Mouse (Mus musculus): ENCODE data around the gene Atcay. TPM values are rescaled to one million over a fixed set of nuclear protein-coding genes. Genes with fewer than 3 reads are reported as not detected.

The Atcay gene
- 2.2 and 2.8 TPM in 2 replicates for polyA plus RNA-seq (2014; fragmentation: Nextera tagmentation; extraction: Ambion mirVana)

- DNase-seq (ENCODE audit: low spot score) (no peak), ATAC-seq (replicated peaks; ENCODE audit: low FRiP score, low TSS enrichment, low read depth) (no peak)
- Histone ChIP-seq H3K36me3 (ENCODE audit: control insufficient read depth, insufficient read depth, low read length) (no peaks in the 10 kb centered on the region), H3K4me3 (ENCODE audit: low read depth, low read length) (peak within 1 kb of the TSS; percentile 13), H3K27ac (ENCODE audit: low read depth) (no peak within 1 kb of the TSS), H3K4me2 (ENCODE audit: low read length) (peak within 1 kb of the TSS; percentile 26; the same call in 1 of the 2 replicates), H3K9me3 (ENCODE audit: control insufficient read depth, low read length) (no peaks in the 10 kb centered on the region), H3K4me1 (replicated peaks; ENCODE audit: control insufficient read depth, insufficient read depth, low read length) (peaks cover 11% of the 10 kb centered on the region), H3K27me3 (replicated peaks; ENCODE audit: control insufficient read depth, insufficient read depth, low read length) (peaks cover 32% of the 10 kb centered on the region), H3K9ac (ENCODE audit: low read length) (0 out of 2 replicates have a peak within 1 kb of the TSS, but pooled peaks have one; percentile 16)
- 9% methylated on average over 27 of the region's 27 CpGs for WGBS
Measured at GRCm38 (mm10) chr10:81230438-81231332, at the start of gene Atcay. Atcay (minus strand) TSS chr10:81230833.

DNA sequence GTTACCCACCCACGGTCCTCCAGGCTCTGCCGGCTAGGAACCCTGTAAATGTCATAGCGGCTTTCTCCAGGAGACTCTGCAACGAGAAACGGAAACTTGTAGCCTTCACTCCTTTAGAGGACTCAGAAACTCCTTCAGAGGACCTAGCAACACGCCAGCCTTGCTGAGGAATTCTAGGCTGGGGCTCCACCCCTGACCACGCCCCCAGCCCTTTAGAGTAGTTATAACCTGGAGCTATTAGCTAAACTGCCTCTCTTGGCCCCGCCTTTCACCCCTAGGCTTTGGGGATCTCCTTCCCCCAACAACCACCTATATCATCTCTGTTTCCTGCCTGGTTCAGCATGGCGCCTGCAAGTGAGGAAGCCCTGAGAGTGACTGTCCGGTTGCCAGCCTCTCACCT is 48.9 kb upstream of the Atcay start:
- no peak overlapping the region for H3K4me3 ChIP-seq (ENCODE audit: low read depth, low read length)
- peaks cover 12% of the 10 kb centered on the region for H3K27me3 ChIP-seq (replicated peaks; ENCODE audit: control insufficient read depth, insufficient read depth, low read length)
- DNase-seq (ENCODE audit: low spot score) (no peak), ATAC-seq (replicated peaks; ENCODE audit: low FRiP score, low TSS enrichment, low read depth) (no peak)
- H3K36me3 ChIP-seq (ENCODE audit: control insufficient read depth, insufficient read depth, low read length): no peaks in the 10 kb centered on the region
- H3K27ac ChIP-seq (ENCODE audit: low read depth): no peak overlapping the region
- WGBS: 32% methylated on average over 10 of the region's 10 CpGs
- H3K9me3 ChIP-seq (ENCODE audit: control insufficient read depth, low read length): no peaks in the 10 kb centered on the region
- peak overlapping the region; percentile 23; the same call in 1 of the 2 replicates for H3K4me2 ChIP-seq (ENCODE audit: low read length)
- H3K9ac ChIP-seq (ENCODE audit: low read length): no peak overlapping the region
- peaks cover 7% of the 10 kb centered on the region; the same call in 1 of the 2 replicates for H3K4me1 ChIP-seq (replicated peaks; ENCODE audit: control insufficient read depth, insufficient read depth, low read length)

GRCm38 (mm10) chr10:81277676-81278075 is 47.0 kb upstream of the Atcay start:
- peaks cover 4% of the 10 kb centered on the region; the same call in 1 of the 2 replicates for H3K27me3 ChIP-seq (replicated peaks; ENCODE audit: control insufficient read depth, insufficient read depth, low read length)
- no peak overlapping the region for H3K9ac ChIP-seq (ENCODE audit: low read length)
- H3K4me1 ChIP-seq (replicated peaks; ENCODE audit: control insufficient read depth, insufficient read depth, low read length): peaks cover 7% of the 10 kb centered on the region; the same call in 1 of the 2 replicates
- peaks cover 17% of the 10 kb centered on the region for H3K36me3 ChIP-seq (ENCODE audit: control insufficient read depth, insufficient read depth, low read length)
- DNase-seq (ENCODE audit: low spot score): no peak
- H3K9me3 ChIP-seq (ENCODE audit: control insufficient read depth, low read length): no peaks in the 10 kb centered on the region
- WGBS: 78% methylated on average over 22 of the region's 22 CpGs
- ATAC-seq (replicated peaks; ENCODE audit: low FRiP score, low TSS enrichment, low read depth): no peak
- H3K27ac ChIP-seq (ENCODE audit: low read depth): no peak overlapping the region
- H3K4me2 ChIP-seq (ENCODE audit: low read length): no peak overlapping the region
- H3K4me3 ChIP-seq (ENCODE audit: low read depth, low read length): no peak overlapping the region

DNA sequence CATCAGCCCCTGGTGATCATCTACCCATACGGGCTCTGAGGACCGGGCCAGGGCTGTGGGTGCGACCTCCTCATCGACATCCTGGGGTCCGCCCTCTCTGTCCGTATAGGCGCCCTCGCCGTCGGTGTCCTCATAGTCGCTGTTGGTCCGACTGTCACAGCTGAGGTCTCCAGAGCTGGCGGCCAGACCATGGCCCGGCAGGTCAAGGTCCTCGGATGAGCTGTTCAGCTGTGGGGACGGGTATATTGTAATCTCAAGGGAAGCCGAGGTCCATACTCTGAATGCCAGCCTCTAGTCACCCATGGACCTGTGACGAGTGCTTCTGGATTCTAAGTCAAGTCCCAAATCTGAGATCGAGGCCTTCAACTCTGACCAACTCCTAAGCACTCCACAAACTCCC is 43.2 kb upstream of the Atcay start:
- no peak overlapping the region for H3K4me3 ChIP-seq (ENCODE audit: low read depth, low read length)
- no peaks in the 10 kb centered on the region for H3K9me3 ChIP-seq (ENCODE audit: control insufficient read depth, low read length)
- H3K27ac ChIP-seq (ENCODE audit: low read depth): no peak overlapping the region
- 93% methylated on average over 19 of the region's 19 CpGs for WGBS
- H3K4me1 ChIP-seq (replicated peaks; ENCODE audit: control insufficient read depth, insufficient read depth, low read length): peaks cover 4% of the 10 kb centered on the region; the same call in 1 of the 2 replicates
- no peak overlapping the region for H3K9ac ChIP-seq (ENCODE audit: low read length)
- no peaks in the 10 kb centered on the region for H3K27me3 ChIP-seq (replicated peaks; ENCODE audit: control insufficient read depth, insufficient read depth, low read length)
- DNase-seq (ENCODE audit: low spot score) (no peak), ATAC-seq (replicated peaks; ENCODE audit: low FRiP score, low TSS enrichment, low read depth) (no peak)
- H3K36me3 ChIP-seq (ENCODE audit: control insufficient read depth, insufficient read depth, low read length): peaks cover 39% of the 10 kb centered on the region
- no peak overlapping the region for H3K4me2 ChIP-seq (ENCODE audit: low read length)

GRCm38 (mm10) chr10:81272356-81272755 is 41.7 kb upstream of the Atcay start:
- Histone ChIP-seq H3K27ac (ENCODE audit: low read depth) (no peak overlapping the region), H3K9ac (ENCODE audit: low read length) (no peak overlapping the region), H3K4me2 (ENCODE audit: low read length) (no peak overlapping the region), H3K4me3 (ENCODE audit: low read depth, low read length) (no peak overlapping the region), H3K4me1 (replicated peaks; ENCODE audit: control insufficient read depth, insufficient read depth, low read length) (peaks cover 8% of the 10 kb centered on the region; the same call in 1 of the 2 replicates), H3K36me3 (ENCODE audit: control insufficient read depth, insufficient read depth, low read length) (peaks cover 39% of the 10 kb centered on the region), H3K27me3 (replicated peaks; ENCODE audit: control insufficient read depth, insufficient read depth, low read length) (no peaks in the 10 kb centered on the region), H3K9me3 (ENCODE audit: control insufficient read depth, low read length) (no peaks in the 10 kb centered on the region)
- DNase-seq (ENCODE audit: low spot score) (no peak), ATAC-seq (replicated peaks; ENCODE audit: low FRiP score, low TSS enrichment, low read depth) (no peak)
- WGBS: 94% methylated on average over 21 of the region's 21 CpGs

DNA sequence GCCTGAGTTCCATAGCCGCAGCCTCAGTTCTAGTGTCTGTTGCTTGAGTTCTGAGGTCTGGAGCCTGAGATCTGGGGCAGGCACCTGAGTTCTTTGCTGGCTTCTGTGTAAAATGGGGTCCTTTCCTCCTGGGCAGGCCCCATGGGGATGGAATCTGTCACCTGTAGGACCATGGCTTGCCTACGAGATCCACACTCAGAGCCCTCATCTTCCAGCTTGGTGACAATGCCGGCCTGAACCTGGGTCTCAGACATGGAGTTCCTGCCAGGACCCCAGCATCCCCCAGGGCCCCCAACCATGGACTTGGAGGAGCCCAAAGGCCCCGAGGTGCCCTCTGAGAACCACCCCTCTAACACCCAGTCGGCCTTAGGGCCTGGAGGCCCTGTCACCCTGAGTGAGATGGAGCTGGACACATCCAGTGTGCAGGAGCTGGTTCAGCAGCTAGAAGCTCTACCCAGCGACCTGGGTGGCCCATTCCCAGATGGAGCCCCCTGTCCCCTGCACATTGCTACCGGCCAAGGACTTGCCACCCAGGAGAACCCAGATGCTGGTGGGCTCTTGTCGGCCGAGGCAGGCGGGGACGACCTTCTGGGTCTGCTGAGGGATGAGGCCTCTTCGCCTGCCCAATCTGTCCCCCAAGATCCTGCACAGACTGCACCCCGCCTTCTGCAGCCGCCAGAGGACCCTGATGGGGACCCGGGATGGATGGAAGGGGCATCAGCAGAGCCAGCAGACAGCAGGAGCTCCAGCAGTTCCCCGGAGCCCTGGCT is 38.2 kb upstream of the Atcay start:
- Histone ChIP-seq H3K27ac (ENCODE audit: low read depth) (no peak overlapping the region), H3K4me3 (ENCODE audit: low read depth, low read length) (peak overlapping the region; percentile 70), H3K27me3 (replicated peaks; ENCODE audit: control insufficient read depth, insufficient read depth, low read length) (no peaks in the 10 kb centered on the region), H3K4me1 (replicated peaks; ENCODE audit: control insufficient read depth, insufficient read depth, low read length) (peaks cover 12% of the 10 kb centered on the region; the same call in 1 of the 2 replicates), H3K36me3 (ENCODE audit: control insufficient read depth, insufficient read depth, low read length) (peaks cover 50% of the 10 kb centered on the region), H3K9me3 (ENCODE audit: control insufficient read depth, low read length) (no peaks in the 10 kb centered on the region), H3K9ac (ENCODE audit: low read length) (peak overlapping the region; percentile 78), H3K4me2 (ENCODE audit: low read length) (peak overlapping the region; percentile 60)
- no peak for ATAC-seq (replicated peaks; ENCODE audit: low FRiP score, low TSS enrichment, low read depth)
- no peak for DNase-seq (ENCODE audit: low spot score)
- 84% methylated on average over 16 of the region's 16 CpGs for WGBS

GRCm38 (mm10) chr10:81268056-81268455 is 37.4 kb upstream of the Atcay start:
- H3K9me3 ChIP-seq (ENCODE audit: control insufficient read depth, low read length): no peaks in the 10 kb centered on the region
- ATAC-seq (replicated peaks; ENCODE audit: low FRiP score, low TSS enrichment, low read depth) (peak; percentile 34; the same call in 1 of the 2 replicates), DNase-seq (ENCODE audit: low spot score) (peak; percentile 86)
- peak overlapping the region; percentile 70 for H3K4me3 ChIP-seq (ENCODE audit: low read depth, low read length)
- H3K27ac ChIP-seq (ENCODE audit: low read depth): no peak overlapping the region
- peak overlapping the region; percentile 60 for H3K4me2 ChIP-seq (ENCODE audit: low read length)
- H3K27me3 ChIP-seq (replicated peaks; ENCODE audit: control insufficient read depth, insufficient read depth, low read length): no peaks in the 10 kb centered on the region
- WGBS: 3% methylated on average over 23 of the region's 23 CpGs
- H3K4me1 ChIP-seq (replicated peaks; ENCODE audit: control insufficient read depth, insufficient read depth, low read length): peaks cover 12% of the 10 kb centered on the region; the same call in 1 of the 2 replicates
- H3K9ac ChIP-seq (ENCODE audit: low read length): peak overlapping the region; percentile 78
- H3K36me3 ChIP-seq (ENCODE audit: control insufficient read depth, insufficient read depth, low read length): peaks cover 50% of the 10 kb centered on the region

All from intestine, embryonic 14.5 days (tissue).